Mouse (Mus musculus) central nervous system, embryonic 18 days (tissue): ENCODE data around the gene Olfr1143. TPM values are rescaled to one million over a fixed set of nuclear protein-coding genes. Genes with fewer than 3 reads are reported as not detected.

Source experiments
- polyA plus RNA-seq: library from polyadenylated mRNA; depleted of rRNA; stranded (reverse); fragments of >200 nt; gene quantifications from 2 replicates; pipeline ENCODE4 v1.2.3, GENCODE M21; 2012; rRNA removed

The Olfr1143 gene
- polyA plus RNA-seq, result not detected in 2 replicates

GRCm38 (mm10) chr2:87800292-87800691 lies at the start of gene Olfr1143:
Gene Olfr1143, plus strand, starts transcription at chr2:87800592.

GRCm38 (mm10) chr2:87753891-87754290 lies 46.5 kb upstream of the Olfr1143 start, which contains the start of gene Olfr1141:
Gene Olfr1141, minus strand, starts transcription at chr2:87753991.

GRCm38 (mm10) chr2:87779183-87779582 lies 21.2 kb upstream of the Olfr1143 start, which contains the start of gene Olfr152:
Gene Olfr152, plus strand, starts transcription at chr2:87779483.

GRCm38 (mm10) chr2:87809522-87809921 lies 9.1 kb downstream of the Olfr1143 start, which contains the start of gene Olfr1145:
Gene Olfr1145, plus strand, starts transcription at chr2:87809822.

GRCm38 (mm10) chr2:87830233-87830632 lies 29.8 kb downstream of the Olfr1143 start, which contains the start of gene Olfr1148:
Gene Olfr1148, plus strand, starts transcription at chr2:87830533.

GRCm38 (mm10) chr2:87843693-87844092 lies 43.3 kb downstream of the Olfr1143 start, which contains the start of gene Olfr1150-ps1:
Gene Olfr1150-ps1, plus strand, starts transcription at chr2:87843993.

Other genes with a start within 250 kb of the Olfr1143 start
- not detected in 2 replicates for gene Olfr1129, start 226.7 kb upstream of the Olfr1143 start, polyA plus RNA-seq
- not detected in 2 replicates for gene Olfr1130, start 194.4 kb upstream of the Olfr1143 start, polyA plus RNA-seq
- gene Olfr1131, start 173.5 kb upstream of the Olfr1143 start, polyA plus RNA-seq, result not detected in 2 replicates
- not detected in 2 replicates for gene Olfr1132, start 163.1 kb upstream of the Olfr1143 start, polyA plus RNA-seq
- gene Olfr1133, start 153.2 kb upstream of the Olfr1143 start, polyA plus RNA-seq, result not detected in 2 replicates
- gene Olfr1134, start 142.1 kb upstream of the Olfr1143 start, polyA plus RNA-seq, result not detected in 2 replicates
- gene Olfr1135, start 126.9 kb upstream of the Olfr1143 start, polyA plus RNA-seq, result not detected in 2 replicates
- not detected in 2 replicates for gene Olfr1136, start 106.6 kb upstream of the Olfr1143 start, polyA plus RNA-seq
- gene Olfr1137, start 87.4 kb upstream of the Olfr1143 start, polyA plus RNA-seq, result not detected in 2 replicates
- not detected in 2 replicates for gene Olfr1138, start 60.6 kb upstream of the Olfr1143 start, polyA plus RNA-seq
- gene Olfr1140, start 56.8 kb upstream of the Olfr1143 start, polyA plus RNA-seq, result 0.11 TPM in 1 of 2 replicates, not detected in the other
- gene Olfr1141, start 46.6 kb upstream of the Olfr1143 start, polyA plus RNA-seq, result not detected in 2 replicates
- gene Olfr152, start 21.1 kb upstream of the Olfr1143 start, polyA plus RNA-seq, result not detected in 2 replicates
- gene Olfr1145, start 9.2 kb downstream of the Olfr1143 start, polyA plus RNA-seq, result not detected in 2 replicates
- gene Olfr1148, start 29.9 kb downstream of the Olfr1143 start, polyA plus RNA-seq, result not detected in 2 replicates
- gene Olfr1150-ps1, start 43.4 kb downstream of the Olfr1143 start, polyA plus RNA-seq, result not detected in 2 replicates
- not detected in 2 replicates for gene Olfr1151, start 55.3 kb downstream of the Olfr1143 start, polyA plus RNA-seq
- not detected in 2 replicates for gene Olfr1152, start 65.9 kb downstream of the Olfr1143 start, polyA plus RNA-seq
- gene Olfr1153, start 94.4 kb downstream of the Olfr1143 start, polyA plus RNA-seq, result not detected in 2 replicates
- not detected in 2 replicates for gene Olfr1154, start 104.6 kb downstream of the Olfr1143 start, polyA plus RNA-seq
- not detected in 2 replicates for gene Olfr1155, start 144.5 kb downstream of the Olfr1143 start, polyA plus RNA-seq
- not detected in 2 replicates for gene Olfr1156, start 152.5 kb downstream of the Olfr1143 start, polyA plus RNA-seq
- gene Olfr1157, start 167.7 kb downstream of the Olfr1143 start, polyA plus RNA-seq, result not detected in 2 replicates
- gene Olfr74, start 174.1 kb downstream of the Olfr1143 start, polyA plus RNA-seq, result not detected in 2 replicates
- gene Olfr1158, start 189.5 kb downstream of the Olfr1143 start, polyA plus RNA-seq, result not detected in 2 replicates
- not detected in 2 replicates for gene Olfr1160, start 207.7 kb downstream of the Olfr1143 start, polyA plus RNA-seq
- not detected in 2 replicates for gene Olfr1161, start 222.2 kb downstream of the Olfr1143 start, polyA plus RNA-seq
- gene Olfr73, start 237.1 kb downstream of the Olfr1143 start, polyA plus RNA-seq, result not detected in 2 replicates